Mouse (Mus musculus): ENCODE measurements around the gene Ssh2.
"Not testable (repeated sequence)": the region's sequence is repeated elsewhere in the genome, so short reads cannot be mapped to it uniquely, and the experiment has no call there.

The Ssh2 gene

DNA sequence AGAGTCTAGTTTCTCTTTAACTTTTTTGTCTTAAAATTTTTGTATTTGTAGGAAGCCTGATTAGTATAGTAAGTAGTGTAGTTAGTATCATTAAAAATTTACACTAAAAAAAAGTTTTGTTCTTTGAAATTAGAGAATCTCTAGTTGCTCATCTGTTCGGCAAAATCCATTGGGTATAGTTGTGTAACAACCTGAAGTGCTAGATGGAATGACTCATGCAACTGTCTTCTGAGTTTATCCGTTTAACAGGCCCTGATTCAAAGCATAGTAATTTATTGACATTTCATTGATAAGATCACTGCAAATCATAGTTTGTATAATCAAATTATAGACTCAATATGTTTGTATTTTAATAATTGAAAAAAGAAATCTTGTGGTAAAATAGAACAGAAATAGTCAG, 14.7 kb downstream of the Ssh2 start:
- ATAC-seq (ENCODE audit: low TSS enrichment): no peak

DNA sequence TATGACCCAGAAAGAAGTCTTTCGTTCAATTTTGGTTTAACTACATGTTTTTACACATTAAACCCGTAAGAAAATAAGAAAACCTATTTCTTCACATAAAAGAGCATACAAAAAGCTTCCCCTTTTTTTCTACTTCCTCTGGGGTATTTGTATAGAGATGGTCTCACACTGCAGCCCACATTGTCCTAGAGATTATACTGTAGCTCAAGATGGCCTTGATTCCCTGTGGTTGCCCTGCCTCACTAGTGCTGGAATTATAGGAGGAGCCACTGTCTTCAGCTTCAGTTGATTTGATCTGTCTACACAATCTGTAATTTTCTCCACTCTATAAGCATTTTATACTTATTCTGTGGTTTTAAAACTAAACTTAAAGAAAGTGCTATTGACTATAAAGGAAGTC, 15.4 kb downstream of the Ssh2 start:
- ATAC-seq (ENCODE audit: low TSS enrichment): no peak

- ATAC-seq (ENCODE audit: low TSS enrichment): no peak
These were observed 19.2 kb downstream of the Ssh2 start for GRCm38 (mm10) chr11:77235267-77235666.

DNA sequence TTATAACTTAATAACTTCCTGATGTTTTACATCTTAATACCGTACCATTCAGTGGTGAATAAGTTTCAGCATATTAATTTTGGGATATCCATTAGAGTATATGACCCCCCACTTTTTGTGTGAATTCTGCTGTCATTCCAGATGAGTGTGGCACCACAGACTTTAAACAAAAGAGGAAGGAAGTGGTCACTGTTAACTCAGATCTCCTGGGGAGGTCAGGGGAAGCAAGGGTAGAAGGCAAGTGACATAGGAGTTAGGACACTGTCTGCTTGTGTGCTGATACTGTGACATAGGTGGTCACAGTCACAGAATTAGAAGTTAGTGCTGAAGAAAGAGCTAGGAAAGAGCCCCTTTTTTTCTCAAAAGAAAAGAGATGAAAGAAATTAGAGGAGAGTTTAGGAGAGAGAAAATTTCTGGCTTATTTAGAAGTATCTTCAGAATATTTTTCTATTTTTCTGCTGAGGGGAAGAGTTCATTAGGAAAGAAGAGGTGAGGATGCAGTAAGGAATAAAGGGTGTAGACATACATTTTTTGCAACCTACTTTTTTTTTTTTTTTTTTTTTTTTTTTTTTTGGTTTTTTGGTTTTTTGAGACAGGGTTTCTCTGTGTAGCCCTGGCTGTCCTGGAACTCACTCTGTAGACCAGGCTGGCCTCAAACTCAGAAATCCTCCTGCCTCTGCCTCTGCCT, 23.7 kb downstream of the Ssh2 start:
- no peak for ATAC-seq (ENCODE audit: low TSS enrichment)

DNA sequence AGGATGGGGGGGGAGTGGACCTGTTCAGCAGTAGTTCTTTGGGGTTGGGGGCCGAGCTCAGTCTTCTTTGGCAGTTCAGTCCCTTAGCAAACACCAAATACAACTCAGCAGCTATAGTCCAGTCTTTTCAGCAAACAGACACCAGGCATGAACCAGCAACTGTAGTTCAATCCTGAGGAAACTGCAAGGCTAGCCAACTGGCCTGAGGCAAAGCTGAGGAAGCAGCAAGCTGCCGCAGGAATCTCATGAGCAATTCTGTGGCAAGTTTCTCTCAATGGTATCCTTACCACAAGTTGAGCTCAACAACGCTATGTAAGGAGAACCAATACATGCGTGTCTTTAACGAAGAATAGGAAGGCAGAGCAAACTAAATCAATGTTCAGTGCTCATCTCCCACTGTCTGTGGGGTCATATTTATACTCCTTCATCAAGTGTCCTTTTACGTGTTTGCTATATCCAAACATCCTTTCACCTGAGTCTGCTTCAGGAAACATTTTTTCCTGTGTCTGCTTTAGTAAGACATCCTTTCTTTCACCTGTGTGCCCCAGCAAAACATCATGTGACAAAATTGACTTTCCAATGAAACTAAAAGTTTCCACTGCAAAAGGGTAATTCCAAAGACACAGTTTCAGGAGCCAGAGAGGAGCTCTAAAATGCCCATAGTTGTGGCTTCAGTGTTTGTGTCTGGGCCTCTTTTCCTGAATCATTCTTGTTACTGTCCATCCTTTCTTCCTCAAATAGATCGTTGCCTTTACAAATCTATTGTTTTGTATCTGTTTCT, 24.6 kb downstream of the Ssh2 start:
- no peak for ATAC-seq (ENCODE audit: low TSS enrichment)

- no peak for ATAC-seq (ENCODE audit: low TSS enrichment)
These were observed 26.8 kb downstream of the Ssh2 start for GRCm38 (mm10) chr11:77242912-77243311.

DNA sequence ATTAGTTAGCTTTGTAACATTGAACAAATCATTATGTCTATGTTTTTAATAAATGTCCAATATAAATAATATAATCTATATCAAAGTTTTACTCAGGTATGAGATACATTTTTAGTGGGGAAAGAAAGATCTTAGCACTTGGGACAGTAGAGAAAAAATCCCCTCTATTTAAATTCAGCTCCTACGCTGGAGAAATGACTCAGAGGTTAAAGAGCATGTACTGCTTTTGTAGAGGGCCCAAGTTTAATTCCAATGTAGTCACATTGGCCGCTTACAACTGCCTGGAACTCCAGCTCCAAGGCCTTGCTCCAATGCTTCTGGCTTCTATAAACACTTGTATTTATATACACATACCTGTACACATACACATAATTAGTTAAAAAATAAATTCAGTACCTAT, 36.7 kb downstream of the Ssh2 start:
- ATAC-seq (ENCODE audit: low TSS enrichment): no peak

- ATAC-seq (ENCODE audit: low TSS enrichment): no peak
These were observed 43.4 kb downstream of the Ssh2 start for GRCm38 (mm10) chr11:77259441-77259840.

DNA sequence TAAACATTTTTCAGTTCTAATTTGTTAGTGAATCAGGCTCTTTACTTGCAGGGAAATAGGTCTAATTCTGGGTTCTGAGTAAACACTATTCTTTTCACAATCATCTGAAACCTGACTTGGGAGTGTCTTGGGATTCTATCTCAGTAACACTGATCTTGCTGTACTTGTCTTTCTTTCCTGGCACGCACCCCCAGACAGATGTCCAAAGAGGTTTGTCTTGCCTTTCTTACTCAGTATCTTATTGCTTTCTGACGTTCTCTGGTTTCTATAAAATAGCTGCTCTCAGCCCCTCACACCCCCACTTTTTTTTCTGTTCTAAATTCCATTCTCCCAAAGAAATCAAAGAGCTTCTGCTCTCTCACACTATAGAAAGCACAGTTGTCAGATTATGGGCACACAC, 51.3 kb downstream of the Ssh2 start:
- ATAC-seq (ENCODE audit: low TSS enrichment): peak; percentile 74; the same call in 1 of the 2 replicates

DNA sequence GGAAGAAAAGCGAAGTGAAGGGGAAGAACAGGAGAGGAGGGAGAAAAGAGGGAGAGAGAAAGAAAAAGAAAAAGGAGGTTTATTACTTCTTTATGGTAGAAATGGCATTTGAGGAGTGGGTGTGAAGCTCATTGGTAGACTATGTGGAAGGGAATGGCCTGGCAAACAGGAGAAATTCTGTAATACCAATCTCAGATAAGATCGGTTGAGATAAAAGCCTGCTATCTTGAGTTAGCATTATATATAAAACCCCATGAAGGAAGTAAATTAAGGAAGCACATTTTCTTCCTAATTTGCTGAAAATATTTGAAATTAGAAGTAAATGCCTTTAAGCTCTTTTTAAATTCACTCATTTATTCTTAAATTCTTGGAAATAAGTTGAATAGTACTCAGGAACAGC, 59.9 kb downstream of the Ssh2 start:
- ATAC-seq (ENCODE audit: low TSS enrichment): no peak

DNA sequence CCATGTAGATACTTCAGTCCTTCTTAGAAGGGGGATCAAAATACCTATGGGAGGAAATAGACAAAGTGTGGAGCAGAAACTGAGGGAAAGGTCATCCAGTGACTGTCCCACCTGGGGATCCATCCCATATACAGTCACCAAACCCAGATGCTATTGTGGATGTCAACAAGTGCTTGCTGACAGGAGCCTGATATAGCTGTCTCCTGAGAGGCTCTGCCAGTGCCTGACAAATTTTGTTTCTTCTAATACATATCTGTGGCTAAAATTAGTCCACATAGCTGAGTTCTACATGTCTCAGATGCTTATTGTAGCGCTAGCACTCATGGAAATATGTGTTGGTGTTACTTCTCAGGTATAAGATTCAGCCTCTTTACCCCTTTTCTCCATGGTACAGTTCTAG, 62.5 kb downstream of the Ssh2 start:
- ATAC-seq (ENCODE audit: low TSS enrichment): not testable (repeated sequence)

- ATAC-seq (ENCODE audit: low TSS enrichment): no peak
These were observed 64.1 kb downstream of the Ssh2 start for GRCm38 (mm10) chr11:77280219-77280618.

DNA sequence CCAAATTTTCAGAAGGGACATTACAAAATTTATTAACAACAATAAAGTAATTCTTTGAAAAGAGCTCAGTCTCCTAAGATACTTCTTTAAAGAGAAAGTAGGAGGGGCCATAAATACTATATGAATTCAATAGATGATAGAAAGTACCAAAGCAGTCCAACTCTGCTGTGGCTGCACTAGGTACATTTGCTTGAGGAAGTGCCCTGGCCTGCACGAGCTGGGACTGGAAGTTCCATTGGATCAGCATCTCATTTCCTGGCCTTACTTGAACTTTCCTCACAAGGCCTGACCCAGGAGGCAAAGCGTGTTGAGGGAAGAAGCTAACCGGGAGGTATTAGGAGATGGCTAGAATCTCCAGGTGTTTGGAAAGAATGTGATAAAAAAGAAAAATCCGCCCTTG, 75.4 kb downstream of the Ssh2 start:
- no peak for ATAC-seq (ENCODE audit: low TSS enrichment)

DNA sequence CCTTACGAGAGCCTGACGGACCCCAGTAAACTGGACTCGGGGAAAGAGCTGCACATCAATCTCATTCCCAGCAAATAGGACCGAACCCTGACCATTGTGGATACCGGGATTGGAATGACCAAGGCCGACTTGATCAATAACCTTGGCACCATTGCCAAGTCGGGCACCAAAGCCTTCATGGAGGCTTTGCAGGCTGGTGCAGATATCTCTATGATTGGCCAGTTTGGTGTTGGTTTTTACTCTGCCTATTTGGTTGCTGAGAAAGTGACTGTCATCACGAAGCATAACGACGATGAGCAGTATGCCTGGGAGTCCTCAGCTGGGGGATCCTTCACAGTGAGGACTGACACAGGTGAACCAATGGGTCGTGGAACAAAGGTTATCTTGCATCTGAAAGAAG, 77.6 kb downstream of the Ssh2 start:
- not testable (repeated sequence) for ATAC-seq (ENCODE audit: low TSS enrichment)

GRCm38 (mm10) chr11:77297246-77297645, 81.2 kb downstream of the Ssh2 start:
- ATAC-seq (ENCODE audit: low TSS enrichment): no peak

- ATAC-seq (ENCODE audit: low TSS enrichment): no peak
These were observed 91.1 kb downstream of the Ssh2 start for GRCm38 (mm10) chr11:77307205-77307604.

GRCm38 (mm10) chr11:77308533-77308932, 92.4 kb downstream of the Ssh2 start:
- ATAC-seq (ENCODE audit: low TSS enrichment): no peak

DNA sequence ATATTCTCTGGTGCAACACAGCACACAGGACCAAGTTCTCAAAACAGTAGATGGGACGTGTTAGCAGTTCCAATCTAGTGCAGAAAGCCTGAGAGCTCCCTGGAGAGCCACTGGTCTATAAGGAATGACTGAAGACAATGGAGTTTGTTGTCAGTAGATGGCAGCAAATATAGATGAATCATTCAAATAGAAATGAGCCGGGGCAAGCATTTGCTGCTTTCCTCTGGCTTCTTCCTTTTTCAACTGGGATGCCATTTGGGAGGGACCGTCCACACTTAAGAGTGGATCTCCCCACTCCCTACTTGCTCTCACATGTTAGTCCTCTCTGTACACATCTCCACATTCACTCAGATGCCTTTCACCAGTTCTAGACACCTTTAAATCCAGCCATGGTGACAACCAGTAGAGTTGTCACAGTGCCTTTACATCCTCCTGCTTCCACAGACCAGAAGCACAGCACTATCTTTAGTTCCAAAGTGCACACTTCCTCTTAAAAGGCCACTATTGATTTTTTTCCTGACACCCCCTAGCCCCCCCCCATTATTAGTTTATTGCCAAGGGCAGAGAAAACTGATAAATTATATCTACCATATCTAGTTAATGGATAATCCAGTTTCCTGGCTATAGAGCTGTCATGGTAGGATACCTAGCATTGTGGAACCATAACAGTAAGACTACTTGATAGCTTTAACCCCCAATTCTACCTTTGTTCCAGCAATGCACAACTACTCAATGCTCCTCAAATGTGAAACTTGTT, 101.8 kb downstream of the Ssh2 start:
- ATAC-seq (ENCODE audit: low TSS enrichment): peak; percentile 67; the same call in 1 of the 2 replicates

DNA sequence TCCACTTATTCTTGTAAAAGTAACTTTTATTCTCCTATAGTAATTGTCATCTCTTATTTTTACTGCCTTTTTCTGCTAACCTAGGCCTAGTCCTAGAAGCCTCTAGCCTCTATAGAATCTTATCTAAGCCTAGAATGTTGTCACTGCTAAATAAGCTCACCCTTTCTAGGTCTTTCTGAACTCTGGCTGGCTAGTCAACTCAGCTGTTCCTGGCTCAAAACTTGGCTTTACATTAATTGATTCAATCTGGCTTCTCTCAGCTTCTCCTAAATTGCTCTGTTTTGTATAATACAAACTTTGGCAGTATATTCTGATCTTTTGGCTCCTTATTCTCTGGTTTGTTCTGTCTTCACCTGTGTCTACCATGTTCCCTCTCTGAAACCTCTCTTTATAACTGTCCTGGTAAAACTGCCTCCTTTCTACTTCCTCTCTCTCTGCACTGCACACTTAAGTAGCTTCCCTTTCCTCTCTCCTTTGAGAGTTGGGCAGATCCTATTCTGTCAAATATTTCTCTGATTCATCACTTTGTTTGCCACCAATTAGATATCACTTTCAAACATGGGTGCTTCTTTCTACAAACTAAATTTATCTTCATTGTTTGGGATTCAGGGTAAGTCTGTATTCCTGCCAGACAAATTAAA, 102.5 kb downstream of the Ssh2 start:
- no peak for ATAC-seq (ENCODE audit: low TSS enrichment)

DNA sequence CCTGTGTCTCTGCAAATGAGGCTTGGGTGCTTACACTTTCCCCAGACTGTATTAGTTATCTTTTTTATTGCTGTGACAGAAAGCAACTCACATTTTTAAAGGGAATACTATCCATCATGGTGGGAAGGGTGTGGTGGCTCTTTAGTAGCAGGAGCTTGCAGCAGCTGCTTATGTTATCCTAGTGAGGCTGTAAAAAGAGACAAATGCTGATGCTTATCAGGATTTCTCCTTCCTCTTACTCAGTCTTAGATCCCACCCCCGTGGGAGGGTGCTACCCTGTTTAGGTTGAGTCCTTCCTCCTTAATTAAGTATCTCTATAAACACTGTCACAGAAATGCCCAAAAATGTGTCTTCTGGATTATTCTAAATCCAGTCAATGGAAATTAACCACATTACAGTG, 105.1 kb downstream of the Ssh2 start:
- ATAC-seq (ENCODE audit: low TSS enrichment): no peak

DNA sequence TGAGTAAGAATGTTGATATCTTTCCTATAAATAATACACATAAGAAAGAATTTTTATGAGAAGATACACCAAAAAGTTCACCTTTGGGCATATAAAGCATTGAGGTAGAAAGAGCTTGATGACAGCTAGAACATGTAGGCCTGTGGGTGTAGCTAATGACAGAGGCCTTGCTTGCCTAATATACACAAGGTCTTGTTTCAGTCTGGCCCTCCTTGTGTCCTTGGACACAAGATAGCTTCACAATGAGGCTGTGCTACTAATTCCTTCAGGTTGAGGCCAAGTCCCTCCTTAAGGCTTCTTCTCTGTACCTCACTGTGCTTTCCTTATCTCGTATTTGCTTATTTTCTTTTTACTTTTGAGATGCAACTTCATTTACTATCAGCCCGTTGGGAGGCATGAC, 114.4 kb downstream of the Ssh2 start:
- ATAC-seq (ENCODE audit: low TSS enrichment): no peak

- ATAC-seq (ENCODE audit: low TSS enrichment): no peak
These were observed 131.2 kb downstream of the Ssh2 start for GRCm38 (mm10) chr11:77347273-77347672.
